Mouse (Mus musculus) thymus, adult 2 months (tissue): ENCODE measurements around the gene Gm10282. TPM values are rescaled to one million over a fixed set of nuclear protein-coding genes. Genes with fewer than 3 reads are reported as not detected.

ENCODE experiments used
- DNase-seq: peaks from one replicate; pipeline ENCODE4 v3.0.0; 2021
- H3K27ac ChIP-seq: fragments of 200-500 bp; 2 replicates; pipeline ENCODE4 v1.5.1; 2012; ENCODE audit warnings: low read length, control low read depth; ENCODE audit not compliant: control insufficient read depth, insufficient read depth
- H3K27me3 ChIP-seq: fragments of 200-500 bp; 2 replicates; pipeline ENCODE4 v1.6.1; 2012; ENCODE audit warnings: mild to moderate bottlenecking, low read length, moderate library complexity, mixed read lengths; ENCODE audit not compliant: control insufficient read depth, insufficient read depth
- H3K36me3 ChIP-seq: fragments of 200-500 bp; 2 replicates; pipeline ENCODE4 v1.6.1; 2012; ENCODE audit warnings: mild to moderate bottlenecking, low read length, moderate library complexity; ENCODE audit not compliant: control insufficient read depth, insufficient read depth
- H3K4me1 ChIP-seq: fragments of 200-500 bp; replicated peaks from 2 replicates; pipeline ENCODE4 v1.6.1; 2012; ENCODE audit warnings: low read length; ENCODE audit not compliant: control insufficient read depth, insufficient read depth
- H3K4me3 ChIP-seq: fragments of 200-500 bp; 2 replicates; pipeline ENCODE4 v1.5.1; 2012; ENCODE audit warnings: mild to moderate bottlenecking, low read length, control low read depth, moderate library complexity; ENCODE audit not compliant: control insufficient read depth, insufficient read depth
- CTCF ChIP-seq: fragments of 200-500 bp; IDR thresholded peaks from 2 replicates; pipeline ENCODE4 v1.5.1; 2012; ENCODE audit warnings: mild to moderate bottlenecking, control low read depth, low read length, moderate library complexity, borderline replicate concordance; ENCODE audit not compliant: control insufficient read depth, poor library complexity, insufficient read depth; ENCODE audit errors: extremely low read depth
- POLR2A ChIP-seq: fragments of 200-500 bp; IDR thresholded peaks from 2 replicates; pipeline ENCODE4 v1.6.1; 2012; ENCODE audit warnings: mild to moderate bottlenecking, low read length, control low read depth, moderate library complexity; ENCODE audit not compliant: control insufficient read depth, poor library complexity, insufficient read depth; ENCODE audit errors: extremely low read depth
- WGBS: fragments of 180-500 bp; shearing (Covaris S2); methylation state at CpG from one replicate; pipeline ENCODE4 v1.1.7; 2018; 5-methylcytosine and 5-hydroxymethylcytosine counted together
- polyA plus RNA-seq: library from polyadenylated mRNA; depleted of rRNA; stranded (reverse); fragments of >200 nt; gene quantifications from 2 replicates; pipeline ENCODE4 v1.2.3, GENCODE M21; 2012

Gene Gm10282
- polyA plus RNA-seq, 1 experiment = 13.6 TPM

GRCm38 (mm10) chr8:72349838-72350237 is 44.8 kb upstream of the Gm10282 start:
- TF ChIP-seq POLR2A (no peak), CTCF (no peak)
- peak overlapping the region; percentile 90 for H3K27ac ChIP-seq
- H3K4me3 ChIP-seq = no peak overlapping the region
- peaks cover 3% of the 10 kb centered on the region; the same call in 1 of the 2 replicates for H3K36me3 ChIP-seq
- 2% methylated on average over 9 of the region's 9 CpGs for WGBS
- no peaks in the 10 kb centered on the region for H3K27me3 ChIP-seq
- peak; percentile 24 for DNase-seq
- H3K4me1 ChIP-seq = peaks cover 88% of the 10 kb centered on the region

- Histone ChIP-seq H3K27ac (peak overlapping the region; percentile 21; the same call in 1 of the 2 replicates), H3K4me3 (no peak overlapping the region), H3K4me1 (peaks cover 81% of the 10 kb centered on the region), H3K36me3 (peaks cover 3% of the 10 kb centered on the region; the same call in 1 of the 2 replicates), H3K27me3 (no peaks in the 10 kb centered on the region)
- TF ChIP-seq CTCF = no peak
- no peak for TF ChIP-seq POLR2A
- DNase-seq = no peak
- WGBS = 92% methylated on average over 1 of the region's 1 CpGs
These were observed 43.9 kb upstream of the Gm10282 start for GRCm38 (mm10) chr8:72348956-72349355.

- no peak for DNase-seq
- H3K27me3 ChIP-seq = no peaks in the 10 kb centered on the region
- 62% methylated on average over 2 of the region's 2 CpGs for WGBS
- H3K27ac ChIP-seq = no peak overlapping the region
- TF ChIP-seq CTCF (no peak), POLR2A (no peak)
- peaks cover 7% of the 10 kb centered on the region; the same call in 1 of the 2 replicates for H3K36me3 ChIP-seq
- H3K4me3 ChIP-seq = no peak overlapping the region
- peaks cover 73% of the 10 kb centered on the region for H3K4me1 ChIP-seq
These were observed 43.1 kb upstream of the Gm10282 start for GRCm38 (mm10) chr8:72348114-72348513.

- H3K27ac ChIP-seq = no peak overlapping the region
These were observed 42.5 kb upstream of the Gm10282 start for GRCm38 (mm10) chr8:72347553-72347952.

GRCm38 (mm10) chr8:72343725-72344124 is 38.7 kb upstream of the Gm10282 start:
- no peak for TF ChIP-seq CTCF
- no peak for TF ChIP-seq POLR2A
- WGBS = 55% methylated on average over 4 of the region's 4 CpGs
- Histone ChIP-seq H3K36me3 (peaks cover 26% of the 10 kb centered on the region), H3K27ac (no peak overlapping the region), H3K4me1 (peaks cover 37% of the 10 kb centered on the region), H3K4me3 (no peak overlapping the region), H3K27me3 (no peaks in the 10 kb centered on the region)
- DNase-seq = no peak

More at GRCm38 (mm10) chr8:72347553-72347952, 42.5 kb upstream of the Gm10282 start:
- 36% methylated on average over 1 of the region's 1 CpGs for WGBS
- Histone ChIP-seq H3K4me1 (peaks cover 70% of the 10 kb centered on the region), H3K27me3 (no peaks in the 10 kb centered on the region), H3K4me3 (no peak overlapping the region), H3K36me3 (peaks cover 7% of the 10 kb centered on the region; the same call in 1 of the 2 replicates)
- DNase-seq = no peak
- TF ChIP-seq CTCF (no peak), POLR2A (no peak)

GRCm38 (mm10) chr8:72342556-72343300 is 37.7 kb upstream of the Gm10282 start:
- DNase-seq = no peak
- TF ChIP-seq CTCF (no peak), POLR2A (no peak)
- 97% methylated on average over 5 of the region's 5 CpGs for WGBS
- H3K36me3 ChIP-seq = peaks cover 29% of the 10 kb centered on the region
- H3K4me3 ChIP-seq = no peak overlapping the region
- H3K27me3 ChIP-seq = no peaks in the 10 kb centered on the region
- peaks cover 28% of the 10 kb centered on the region for H3K4me1 ChIP-seq
- no peak overlapping the region for H3K27ac ChIP-seq

GRCm38 (mm10) chr8:72337034-72337433 is 32.0 kb upstream of the Gm10282 start:
- Histone ChIP-seq H3K27ac (no peak overlapping the region), H3K27me3 (no peaks in the 10 kb centered on the region), H3K4me3 (no peak overlapping the region), H3K36me3 (peaks cover 22% of the 10 kb centered on the region), H3K4me1 (0 out of 2 replicates have a peak, but pooled peaks cover 2% of the 10 kb centered on the region)
- no peak for TF ChIP-seq POLR2A
- no peak for TF ChIP-seq CTCF
- DNase-seq = no peak
